Comparison of ENCODE assay signal across 19 mouse cellular contexts in genomic region chr12:73441326-73441725, GRCm38 (mm10).
"Had no signal": no experiment of that assay in that cellular context is flagged by ENCODE, and none has a peak within 500 bp of the region (broad histone marks: within the 10 kb centered on the region; RNA-seq: fewer than 3 reads in every experiment).

No protein-coding gene starts in this region.

- H3K27me3 ChIP-seq: intestine, embryonic 15.5 days; neural tube, embryonic 12.5 days; neural tube, embryonic 15.5 days had no signal

- DNase-seq: layer of hippocampus, postnatal 36 days; liver, embryonic 13.5 days; lung, adult 2 months; lung, postnatal 14 days; lung, postnatal 4 days; midbrain, embryonic 14.5 days; right cerebral cortex, adult 18-20 months; right cerebral cortex, postnatal 14 days; right cerebral cortex, postnatal 4 days; thymus, adult 2 months; thymus, postnatal 14 days; thymus, postnatal 4 days had no signal

- H3K9ac ChIP-seq: intestine, embryonic 15.5 days; liver, embryonic 13.5 days; neural tube, embryonic 12.5 days; neural tube, embryonic 15.5 days had no signal

- H3K9me3 ChIP-seq: intestine, embryonic 15.5 days; liver, embryonic 13.5 days; neural tube, embryonic 12.5 days; neural tube, embryonic 15.5 days had no signal

- ATAC-seq: intestine, embryonic 15.5 days had no signal

- H3K27ac ChIP-seq: intestine, embryonic 15.5 days; layer of hippocampus, adult 2 months; left cerebral cortex, adult 2 months; liver, embryonic 13.5 days; neural tube, embryonic 12.5 days; neural tube, embryonic 15.5 days; stomach, postnatal 0 days had no signal

- H3K4me3 ChIP-seq: intestine, embryonic 15.5 days; layer of hippocampus, adult 2 months; left cerebral cortex, adult 2 months; liver, embryonic 13.5 days; neural tube, embryonic 12.5 days; neural tube, embryonic 15.5 days had no signal

- H3K4me1 ChIP-seq: intestine, embryonic 15.5 days; liver, embryonic 13.5 days; neural tube, embryonic 12.5 days had no signal

- H3K36me3 ChIP-seq: intestine, embryonic 15.5 days; liver, embryonic 13.5 days; neural tube, embryonic 12.5 days; neural tube, embryonic 15.5 days had no signal

- H3K4me2 ChIP-seq: intestine, embryonic 15.5 days; liver, embryonic 13.5 days; midbrain, embryonic 11.5 days; neural tube, embryonic 12.5 days; neural tube, embryonic 15.5 days had no signal
